Mouse (Mus musculus) bone marrow, adult 2 months (tissue): Measurements from ENCODE around the gene Arfgap1.

Experiments
- CTCF ChIP-seq: fragments of 200-500 bp; IDR thresholded peaks from 2 replicates; pipeline ENCODE4 v1.5.1; 2011; ENCODE audit warnings: low read length, control low read depth; ENCODE audit not compliant: control insufficient read depth, insufficient read depth
- POLR2A ChIP-seq: fragments of 200-500 bp; IDR thresholded peaks from 2 replicates; pipeline ENCODE4 v1.6.1; 2011; ENCODE audit warnings: low read depth, mild to moderate bottlenecking, control low read depth, low read length, borderline replicate concordance; ENCODE audit not compliant: control insufficient read depth

DNA sequence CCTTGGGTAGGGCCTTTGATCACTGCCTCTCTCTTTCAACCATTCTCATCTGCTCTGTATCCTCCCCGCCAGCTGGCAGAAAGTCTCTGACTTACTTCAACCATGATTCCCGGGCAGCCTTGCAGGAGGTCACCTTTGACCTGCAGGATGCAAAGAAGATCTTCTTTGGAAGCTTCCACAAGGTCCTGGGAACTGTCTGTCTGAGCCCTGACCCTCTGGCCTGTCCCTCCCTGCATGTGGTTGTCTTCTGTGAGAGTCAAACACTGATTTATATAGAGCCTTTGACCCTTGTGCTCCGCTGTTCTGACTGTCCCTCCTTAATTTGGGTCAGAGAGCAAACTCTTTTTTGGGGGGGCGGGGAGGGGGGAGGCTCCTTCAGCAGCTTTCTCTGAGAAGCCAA is 40.0 kb downstream of the Arfgap1 start:
- no peak for TF ChIP-seq CTCF
- no peak for TF ChIP-seq POLR2A
